Comparison of ENCODE assay signal across 14 mouse cellular contexts in genomic region chr11:19202602-19203517, GRCm38 (mm10).
A peak's percentile ranks its signal among the peaks of the same experiment; 100 is the strongest.
DNase-seq lines count a peak whose midpoint lies in the region; ATAC-seq lines count a peak whose summit lies in the region.
"Had no signal": no experiment of that assay in that cellular context is flagged by ENCODE, and none has a peak within 500 bp of the region (broad histone marks: within the 10 kb centered on the region; RNA-seq: fewer than 3 reads in every experiment).

No protein-coding gene starts in this region.

- no peak overlapping the region for H3K4me3 ChIP-seq in heart, embryonic 16.5 days (ENCODE audit: low read length)
- H3K4me3 ChIP-seq in hindbrain, embryonic 15.5 days = no peak overlapping the region
- no peak overlapping the region for H3K4me3 ChIP-seq in neural tube, embryonic 15.5 days (replicated peaks)
- H3K4me3 ChIP-seq: limb, embryonic 15.5 days; neural tube, embryonic 12.5 days had no signal

- no peaks in the 10 kb centered on the region for H3K36me3 ChIP-seq in heart, embryonic 16.5 days (ENCODE audit: control insufficient read depth, insufficient read depth)
- H3K36me3 ChIP-seq in hindbrain, embryonic 15.5 days = no peaks in the 10 kb centered on the region
- no peaks in the 10 kb centered on the region for H3K36me3 ChIP-seq in neural tube, embryonic 15.5 days
- H3K36me3 ChIP-seq: limb, embryonic 15.5 days; neural tube, embryonic 12.5 days had no signal

- no peaks in the 10 kb centered on the region for H3K27me3 ChIP-seq in heart, embryonic 16.5 days (ENCODE audit: control insufficient read depth, insufficient read depth, low read length)
- H3K27me3 ChIP-seq in hindbrain, embryonic 15.5 days = no peaks in the 10 kb centered on the region
- H3K27me3 ChIP-seq in neural tube, embryonic 15.5 days (replicated peaks) = no peaks in the 10 kb centered on the region
- H3K27me3 ChIP-seq: limb, embryonic 15.5 days; neural tube, embryonic 12.5 days had no signal

- WGBS in heart, embryonic 16.5 days = 80% methylated on average over 8 of the region's 8 CpGs
- WGBS in hindbrain, embryonic 15.5 days = 42% methylated on average over 8 of the region's 8 CpGs
- WGBS in neural tube, embryonic 15.5 days = 35% methylated on average over 8 of the region's 8 CpGs

- peaks cover 5% of the 10 kb centered on the region; the same call in 1 of the 2 replicates for H3K4me1 ChIP-seq in heart, embryonic 16.5 days (ENCODE audit: control insufficient read depth, insufficient read depth, low read length)
- H3K4me1 ChIP-seq in hindbrain, embryonic 15.5 days (replicated peaks) = peaks cover 11% of the 10 kb centered on the region
- H3K4me1 ChIP-seq in neural tube, embryonic 15.5 days = peaks cover 8% of the 10 kb centered on the region

- H3K27ac ChIP-seq in heart, embryonic 16.5 days (ENCODE audit: low read length) = 0 out of 2 replicates have a peak overlapping the region, but pooled peaks have one; percentile 3
- peak overlapping the region; percentile 38; the same call in 1 of the 2 replicates for H3K27ac ChIP-seq in hindbrain, embryonic 15.5 days (replicated peaks)
- H3K27ac ChIP-seq in neural tube, embryonic 15.5 days (replicated peaks) = 0 out of 2 replicates have a peak overlapping the region, but pooled peaks have one; percentile 30
- H3K27ac ChIP-seq: neural tube, embryonic 12.5 days had no signal

- no peaks in the 10 kb centered on the region for H3K9me3 ChIP-seq in heart, embryonic 16.5 days (replicated peaks; ENCODE audit: control insufficient read depth, low read length)
- no peaks in the 10 kb centered on the region for H3K9me3 ChIP-seq in hindbrain, embryonic 15.5 days
- H3K9me3 ChIP-seq in neural tube, embryonic 15.5 days (replicated peaks) = no peaks in the 10 kb centered on the region
- H3K9me3 ChIP-seq: limb, embryonic 15.5 days; neural tube, embryonic 12.5 days had no signal

- no peak overlapping the region for H3K9ac ChIP-seq in heart, embryonic 16.5 days (ENCODE audit: low read length)
- H3K9ac ChIP-seq in hindbrain, embryonic 15.5 days = no peak overlapping the region
- no peak overlapping the region for H3K9ac ChIP-seq in neural tube, embryonic 15.5 days (replicated peaks)
- H3K9ac ChIP-seq: limb, embryonic 15.5 days; neural tube, embryonic 12.5 days had no signal

- ATAC-seq in heart, embryonic 16.5 days (replicated peaks; ENCODE audit: extremely low read depth, insufficient read depth, low FRiP score) = no peak
- ATAC-seq in hindbrain, embryonic 15.5 days (ENCODE audit: low FRiP score, low read depth) = no peak
- ATAC-seq in neural tube, embryonic 15.5 days (ENCODE audit: low FRiP score) = peak; percentile 59; the same call in 1 of the 2 replicates
- ATAC-seq: Patski had no signal

- no peak overlapping the region for H3K4me2 ChIP-seq in heart, embryonic 16.5 days (ENCODE audit: low read depth, low read length)
- no peak overlapping the region for H3K4me2 ChIP-seq in hindbrain, embryonic 15.5 days
- H3K4me2 ChIP-seq in neural tube, embryonic 15.5 days = no peak overlapping the region
- H3K4me2 ChIP-seq: limb, embryonic 15.5 days; neural tube, embryonic 12.5 days had no signal

- no peak for DNase-seq in heart, adult 11 months
- peak; percentile 76 for DNase-seq in embryo, embryonic 10.5 days (ENCODE audit: low spot score)
- no peak for DNase-seq in right cerebral cortex, postnatal 10 days (ENCODE audit: low spot score in 2 of 2)
- no peak for DNase-seq in thymus, postnatal 0 days (ENCODE audit: low spot score)
- DNase-seq in adipocyte (ENCODE audit: low spot score) = no peak
- DNase-seq: adrenal gland, adult 8-10 months; kidney, postnatal 10 days; thymus, postnatal 4 days had no signal
